Mouse (Mus musculus): ENCODE results near the gene Zfp131.

Zfp131 gene

DNA sequence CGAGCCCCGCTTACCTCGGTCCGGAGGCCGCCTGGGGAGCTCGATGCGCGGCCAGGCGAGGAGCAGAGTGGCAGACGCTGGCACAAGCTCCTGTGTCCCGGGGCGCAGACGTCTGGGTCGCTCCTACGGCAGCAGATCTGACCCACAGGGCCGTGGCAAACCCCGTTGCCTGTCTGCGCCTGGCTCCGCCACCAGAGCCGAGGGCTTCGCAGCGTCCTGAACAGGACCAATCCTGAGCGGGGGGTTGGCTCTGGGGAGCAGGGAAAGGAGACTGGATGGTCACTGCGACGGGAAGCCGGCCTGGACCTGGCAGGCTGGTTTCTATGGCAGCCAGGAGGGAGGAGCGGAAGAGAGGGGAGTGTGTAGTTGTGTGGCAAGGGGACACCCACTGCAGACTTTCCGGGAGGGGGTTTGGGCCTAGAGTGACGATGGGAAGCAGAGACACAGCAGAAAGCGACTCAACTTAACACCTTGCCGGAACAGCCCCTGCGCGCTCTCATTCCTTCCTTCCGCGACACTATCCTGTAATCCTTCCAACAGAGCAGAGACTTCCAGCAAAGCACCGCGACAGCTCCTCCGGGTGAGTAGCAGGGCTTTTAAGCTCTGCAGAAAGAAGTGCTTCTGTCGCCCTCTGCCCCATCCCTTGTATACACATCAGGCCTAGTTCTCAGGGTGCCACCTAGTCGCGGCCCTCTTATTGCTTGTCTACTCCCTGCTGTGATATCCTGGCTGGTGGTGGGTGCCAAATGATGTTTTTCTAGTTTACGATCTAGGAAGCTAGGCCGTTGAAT lies 34.8 kb downstream of the Zfp131 start, which contains the start of gene Nim1k:
TSS of gene Nim1k (minus strand) at position 202 of the 791 bp plus-strand sequence.
- in situ Hi-C loops (cut with MboI, MseI): no loop called here

DNA sequence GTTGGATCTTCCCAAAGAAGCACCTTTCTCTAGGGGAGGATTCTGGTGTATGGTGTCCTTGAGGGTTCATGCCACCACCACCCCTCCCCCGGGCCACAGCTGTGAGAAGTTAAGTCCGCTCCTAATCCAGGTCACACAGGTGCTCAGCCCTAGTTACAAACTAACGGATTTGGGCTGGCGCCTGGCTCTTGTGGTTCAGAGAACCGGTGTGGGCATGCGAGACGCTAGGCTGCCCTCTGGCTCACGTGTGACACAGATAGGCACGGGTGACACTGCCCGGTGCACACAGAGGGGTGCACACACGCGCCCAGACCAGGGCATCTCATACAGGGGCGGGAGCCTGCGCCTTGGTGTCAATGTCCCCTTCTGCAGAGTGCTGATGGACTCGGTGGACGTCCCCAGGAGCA lies 35.5 kb downstream of the Zfp131 start:
- in situ Hi-C loops (cut with MboI, MseI): no loop called here

DNA sequence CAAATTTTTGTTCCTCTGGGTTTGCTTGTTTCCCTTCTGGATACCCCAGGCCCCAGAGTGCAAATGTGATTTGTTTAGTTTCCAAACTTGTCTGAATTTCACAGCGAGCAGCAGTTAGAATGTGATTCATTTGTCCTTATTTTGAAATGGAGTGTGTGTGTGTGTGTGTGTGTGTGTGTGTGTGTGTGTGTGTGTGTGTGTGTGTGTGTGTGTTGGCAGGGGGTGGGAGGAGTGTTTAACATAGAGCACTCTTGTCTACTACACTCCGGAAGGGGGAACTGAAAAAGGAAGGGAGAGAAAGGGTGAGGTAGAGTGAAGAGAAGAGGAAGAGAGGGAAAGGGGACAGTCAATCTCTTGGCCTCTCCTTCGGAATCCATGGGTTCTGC lies 36.1 kb downstream of the Zfp131 start:
- in situ Hi-C loops (cut with MboI, MseI): no loop called here

DNA sequence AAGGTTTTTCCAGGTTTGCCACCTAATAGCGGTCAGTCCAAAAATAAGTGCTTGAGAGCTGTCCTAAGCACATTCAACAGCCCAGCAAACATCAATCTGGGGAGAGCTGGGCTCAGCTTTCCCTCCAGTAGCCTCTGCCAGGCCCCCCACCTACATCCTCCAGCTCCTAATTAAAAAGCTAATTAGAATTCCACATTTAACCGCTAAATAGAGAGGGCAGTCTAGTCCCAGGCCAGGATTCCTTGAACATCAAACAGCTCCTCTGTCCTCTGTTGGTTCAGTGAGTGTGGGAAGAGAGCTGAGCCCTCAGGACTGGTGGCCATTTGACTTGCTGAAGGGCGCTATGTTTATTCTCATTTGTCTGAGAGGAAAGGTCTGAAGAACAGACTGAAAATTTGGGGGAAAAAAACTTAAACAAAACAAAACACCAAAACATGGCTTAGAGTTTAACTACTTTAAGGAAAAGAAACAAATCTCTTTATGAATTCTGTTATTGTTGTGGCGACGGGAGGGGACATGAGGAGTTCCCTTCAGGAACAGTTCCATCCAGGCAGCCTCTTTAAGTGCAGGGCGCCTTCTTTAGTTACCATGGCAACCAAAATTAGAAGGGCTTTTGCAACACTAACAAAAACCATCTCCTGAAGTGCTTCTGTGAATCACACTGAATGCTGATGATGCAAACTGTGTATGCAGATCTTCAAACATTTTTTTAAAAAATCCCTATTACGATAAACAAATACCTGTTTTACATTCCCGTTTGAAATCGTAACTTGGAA lies 36.6 kb downstream of the Zfp131 start:
- in situ Hi-C loops (cut with MboI, MseI): no loop called here

DNA sequence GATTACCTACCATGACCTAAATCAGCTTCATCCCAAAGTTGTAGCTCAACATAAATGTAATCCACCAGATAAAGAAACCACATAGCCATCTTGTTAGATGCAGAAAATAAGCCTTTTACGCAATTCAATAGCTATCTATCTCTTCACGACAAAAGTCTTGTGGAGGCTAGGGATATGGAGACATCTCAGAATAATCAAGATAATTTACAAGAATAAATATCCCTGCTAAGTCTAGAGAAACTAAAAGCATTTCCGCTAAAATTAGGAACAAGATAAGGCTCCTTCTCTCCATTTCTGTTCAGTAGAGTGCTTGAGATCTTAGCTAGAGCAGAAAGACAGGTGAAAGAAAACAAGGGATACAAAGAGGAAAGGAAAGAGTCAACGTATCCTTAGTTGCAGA lies 43.8 kb downstream of the Zfp131 start:
- in situ Hi-C loops (cut with MboI, MseI): no loop called here

DNA sequence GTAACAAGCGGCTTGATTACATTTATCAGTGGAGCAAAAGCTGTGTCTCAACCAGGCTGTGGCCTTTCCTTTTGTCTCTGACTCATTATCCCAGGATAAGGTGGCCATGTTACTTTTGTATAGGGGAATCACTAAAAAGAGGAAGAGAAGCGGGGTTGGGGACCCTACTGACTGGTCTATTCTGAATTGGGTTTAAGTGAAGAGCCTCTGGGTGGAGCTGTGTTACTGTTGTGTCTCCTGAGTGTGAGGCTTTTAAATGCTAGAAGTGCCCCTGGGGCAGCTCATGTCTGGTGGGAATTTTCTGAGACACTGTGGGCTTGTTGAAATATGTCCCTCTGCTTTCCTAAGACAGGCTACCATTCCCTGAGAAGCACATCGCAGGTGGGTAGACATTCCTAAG lies 47.2 kb downstream of the Zfp131 start:
- in situ Hi-C loops (cut with MboI, MseI): no loop called here

DNA sequence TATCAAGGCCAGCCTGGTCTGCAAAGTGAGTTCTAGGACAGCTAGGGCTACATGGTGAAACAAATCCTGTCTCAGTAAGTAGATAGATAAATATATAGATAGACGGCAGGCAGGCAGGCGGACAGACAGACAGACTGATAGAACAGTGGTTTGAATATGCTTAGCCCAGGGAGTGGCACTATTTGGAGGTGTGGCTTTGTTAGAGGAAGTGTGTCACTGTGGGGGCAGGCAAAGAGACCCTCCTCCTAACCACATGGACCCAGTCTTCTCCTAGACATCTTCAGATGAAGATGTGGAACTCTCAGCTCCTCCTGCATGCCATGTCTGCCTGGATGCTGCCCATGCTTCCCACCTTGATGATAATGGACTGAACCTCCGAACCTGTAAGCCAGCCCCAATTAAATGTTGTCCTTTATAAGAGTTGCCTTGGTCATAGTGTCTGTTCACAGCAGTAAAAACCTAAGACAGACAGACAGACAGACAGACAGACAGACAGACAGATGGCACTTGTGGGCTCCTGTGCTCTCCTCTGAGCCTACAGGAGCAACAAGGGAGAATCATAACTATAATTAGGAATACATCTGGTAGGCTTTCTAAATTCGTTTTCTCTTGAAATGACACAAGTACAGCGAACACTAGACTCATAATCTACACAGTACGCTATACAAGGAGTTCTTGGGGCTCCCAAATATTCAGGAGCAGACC lies 47.8 kb downstream of the Zfp131 start:
- in situ Hi-C loops (cut with MboI, MseI): no loop called here

DNA sequence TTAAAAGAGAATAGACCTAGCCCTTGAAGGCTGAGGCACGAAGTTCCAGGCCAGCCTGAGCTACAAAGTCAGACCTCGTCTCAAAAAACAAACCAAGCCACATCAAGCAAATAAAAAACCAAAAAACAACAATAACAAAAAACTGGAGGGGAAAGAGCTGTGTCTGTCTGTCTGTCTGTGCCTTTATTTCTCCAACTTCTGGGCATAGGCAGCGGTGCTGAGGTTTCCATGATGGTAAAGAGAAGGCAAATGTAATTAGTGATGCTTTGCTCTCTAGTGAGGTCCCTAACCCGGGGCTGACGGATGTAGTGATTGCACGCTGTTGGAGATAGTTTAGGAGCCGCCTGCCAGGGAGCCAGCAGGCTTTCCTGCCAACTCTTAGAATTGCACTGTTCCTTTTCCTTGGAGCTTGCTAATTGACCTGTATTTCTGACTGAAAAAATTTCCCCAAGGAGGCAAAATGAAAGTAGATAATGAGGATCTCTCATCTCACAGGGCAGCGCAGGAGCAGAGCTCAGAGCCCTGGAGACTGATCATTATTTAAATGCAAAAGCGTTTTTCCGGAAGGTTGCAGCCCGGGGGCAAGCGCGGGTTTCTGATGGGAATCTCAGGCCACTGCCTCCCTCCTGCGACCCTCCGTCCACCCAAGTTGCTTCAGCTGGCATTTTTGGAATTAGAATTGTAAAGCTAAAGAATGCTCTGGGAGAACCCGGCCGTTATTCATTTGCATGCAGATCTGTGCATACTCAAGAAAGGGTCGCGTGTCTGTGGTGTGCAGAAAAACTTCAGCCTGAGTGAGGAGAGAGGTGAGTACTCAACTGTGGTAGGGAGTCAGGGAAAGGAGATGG lies 49.1 kb downstream of the Zfp131 start:
- in situ Hi-C loops (cut with MboI, MseI): no loop called here

DNA sequence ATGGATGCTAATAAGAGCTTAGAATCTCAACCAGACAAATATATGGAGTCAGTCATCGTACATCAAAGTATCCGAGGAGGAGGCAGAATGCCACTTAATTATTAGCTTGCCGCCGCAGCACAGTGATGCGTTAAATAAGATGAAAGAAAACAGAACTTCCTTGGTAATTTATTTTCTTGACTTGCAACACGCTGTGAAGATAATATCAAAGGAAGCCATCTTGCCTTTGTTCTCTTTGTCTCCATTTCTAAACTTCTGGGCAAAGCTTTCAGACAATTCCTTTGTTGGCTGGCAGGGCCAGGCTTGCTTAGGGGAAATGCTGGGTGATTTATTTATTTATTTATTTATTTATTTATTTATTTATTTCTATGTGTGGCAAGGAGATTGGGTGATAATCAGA lies 59.2 kb downstream of the Zfp131 start:
- in situ Hi-C loops (cut with MboI, MseI): no loop called here

DNA sequence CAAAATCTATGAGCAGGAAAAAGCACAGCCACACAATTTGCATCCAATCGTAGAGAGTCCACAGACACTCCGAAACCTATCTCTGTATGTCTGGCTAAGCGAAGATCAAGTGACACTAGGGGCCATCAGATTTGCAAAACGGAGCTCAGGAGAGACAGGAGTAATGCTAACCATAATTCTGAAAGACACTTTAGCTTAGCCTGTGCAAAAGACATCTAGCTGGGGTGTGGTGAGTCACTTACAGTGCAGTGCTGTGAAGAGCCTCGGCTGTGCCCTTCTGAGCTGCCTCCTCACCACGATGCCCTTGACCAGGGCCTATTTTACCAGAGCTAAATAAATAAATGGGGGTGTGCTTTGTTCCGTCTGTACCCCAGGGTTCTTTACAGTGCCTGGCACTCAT lies 61.3 kb downstream of the Zfp131 start:
- in situ Hi-C loops (cut with MboI, MseI): no loop called here

DNA sequence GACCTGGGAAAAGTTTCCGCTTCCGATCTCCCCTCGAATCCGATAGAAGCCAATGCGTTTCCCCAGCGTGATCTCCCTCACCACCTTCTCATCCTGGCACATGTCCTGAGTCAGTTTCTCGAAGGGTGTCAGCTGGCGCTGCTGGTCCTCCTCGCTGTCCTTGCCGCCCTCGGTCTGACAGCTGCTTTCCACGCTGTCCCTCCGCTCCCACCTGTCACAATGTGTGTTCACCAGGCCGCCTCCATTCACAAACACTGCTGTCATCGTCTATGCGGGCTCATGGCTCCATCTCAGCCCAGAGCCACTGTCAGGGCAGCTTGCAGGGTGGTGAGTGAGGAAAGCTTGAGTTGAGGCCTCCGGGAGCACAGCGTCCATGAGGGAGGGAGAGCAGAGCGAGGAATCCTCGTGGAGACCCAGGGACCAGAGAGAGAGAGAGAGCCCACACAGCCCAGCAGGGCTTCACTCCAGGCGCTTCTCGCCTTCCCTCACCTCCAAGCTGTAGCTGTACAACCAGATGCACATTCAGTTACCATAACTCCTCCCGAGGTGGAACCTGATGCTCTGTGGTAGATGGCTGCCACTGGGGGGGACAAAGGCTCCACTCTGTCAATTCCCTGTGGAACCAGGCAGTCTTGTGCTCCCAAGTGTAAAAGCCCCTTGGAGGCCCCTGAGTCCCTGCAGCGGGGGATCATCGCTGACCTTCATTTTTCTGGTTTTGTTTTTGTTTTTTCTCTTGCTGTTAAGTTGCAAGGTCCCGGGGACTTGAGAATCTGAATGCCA lies 62.9 kb downstream of the Zfp131 start:
- in situ Hi-C loops (cut with MboI, MseI): no loop called here

DNA sequence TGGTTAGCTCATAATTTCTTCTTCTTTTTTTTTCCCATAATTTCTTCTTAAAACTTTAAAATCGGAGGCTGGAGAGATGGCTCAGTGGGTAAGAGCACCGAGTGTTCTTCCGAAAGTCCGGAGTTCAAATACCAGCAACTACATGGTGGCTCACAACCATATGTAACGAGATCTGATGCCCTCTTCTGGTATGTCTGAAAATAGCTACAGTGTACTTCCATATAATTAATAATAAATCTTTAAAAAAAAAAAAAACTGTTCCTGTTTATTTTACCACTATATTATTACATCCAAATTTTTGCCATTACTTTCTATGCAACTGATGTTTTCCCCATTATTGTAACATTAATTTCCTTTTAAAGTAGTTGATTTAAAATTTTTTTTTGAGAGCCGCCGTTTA lies 66.1 kb downstream of the Zfp131 start:
- in situ Hi-C loops (cut with MboI, MseI): no loop called here

DNA sequence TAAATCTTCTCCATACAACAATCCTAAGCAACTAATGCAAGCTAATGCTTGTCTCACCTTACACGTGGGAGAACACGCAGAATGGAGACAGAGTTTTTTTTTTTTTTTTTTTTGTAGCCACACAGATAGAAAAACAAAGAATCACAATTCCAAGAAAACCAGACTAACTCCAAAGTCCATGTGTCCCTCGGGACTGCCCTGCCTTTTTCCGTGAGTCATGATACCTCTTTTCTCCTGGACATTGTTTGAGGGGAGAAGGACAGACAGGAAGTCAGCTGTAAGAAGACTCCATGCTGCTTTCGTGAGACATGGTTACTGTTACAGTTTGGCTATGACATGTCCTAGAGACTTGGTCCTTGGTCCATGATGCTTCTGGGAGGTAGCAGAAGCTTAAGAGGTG lies 67.3 kb downstream of the Zfp131 start:
- in situ Hi-C loops (cut with MboI, MseI): no loop called here

DNA sequence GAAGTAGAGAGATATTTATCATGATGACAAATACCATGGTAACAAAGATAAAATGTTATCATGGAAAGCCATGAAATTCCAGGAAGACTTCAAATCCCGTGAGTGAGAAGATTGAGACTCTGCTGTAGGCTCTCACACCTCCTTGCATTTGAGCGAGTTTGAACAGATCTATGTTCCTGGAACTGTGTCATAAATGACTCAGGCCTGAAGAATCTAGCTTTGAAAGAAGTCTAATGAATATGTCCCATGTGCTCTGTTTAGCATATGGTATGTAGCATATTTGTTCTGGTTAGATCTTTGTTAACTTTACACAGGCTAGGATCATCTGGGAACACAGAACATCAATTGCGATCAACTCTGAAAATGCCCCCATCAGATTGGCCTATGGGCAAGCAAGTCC lies 68.2 kb downstream of the Zfp131 start:
- in situ Hi-C loops (cut with MboI, MseI): no loop called here

DNA sequence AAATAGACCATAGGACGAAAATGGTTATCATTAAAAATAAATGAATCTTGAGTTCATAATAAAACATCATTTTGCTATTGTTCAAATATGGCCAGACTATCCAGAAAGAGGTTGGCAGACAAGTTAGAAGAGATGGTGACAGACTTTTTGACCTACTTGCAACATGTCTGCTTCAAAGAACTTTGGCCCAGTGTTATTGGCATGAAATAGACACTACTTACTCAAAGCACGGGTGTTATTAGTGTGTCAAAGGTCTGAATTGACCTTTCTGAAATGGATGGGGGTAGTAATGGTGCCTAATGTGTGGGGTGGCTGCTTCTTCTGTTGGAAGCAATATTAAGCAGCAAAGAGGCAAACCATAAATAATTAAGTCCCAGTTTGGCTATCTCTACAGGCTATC lies 74.6 kb downstream of the Zfp131 start:
- in situ Hi-C loops (cut with MboI, MseI): no loop called here

Data from regulatory T cell (primary cell).